8 mouse cellular contexts compared by ENCODE assay signal in genomic region chr1:191817418-191818144, GRCm38 (mm10). TPM values are rescaled to one million over a fixed set of nuclear protein-coding genes. Genes with fewer than 3 reads are reported as not detected.
DNase-seq lines count a peak whose midpoint lies in the region; ATAC-seq lines count a peak whose summit lies in the region.

No protein-coding gene starts in this region.

- no peaks in the 10 kb centered on the region for H3K36me3 ChIP-seq in hindbrain, embryonic 16.5 days (ENCODE audit: control insufficient read depth, insufficient read depth, low read length)
- peaks cover 4% of the 10 kb centered on the region for H3K36me3 ChIP-seq in megakaryocyte, embryonic 14.5 days (replicated peaks; ENCODE audit: low read length)

- no peak overlapping the region for H3K9ac ChIP-seq in hindbrain, embryonic 16.5 days (ENCODE audit: low read depth, low read length)

- peak; percentile 80 for DNase-seq in T-cell, adult 2 months (ENCODE audit: low spot score)
- peak; percentile 95 for DNase-seq in cerebellum, postnatal 14 days
- DNase-seq in frontal cortex, postnatal 25 days (ENCODE audit: low spot score in 2 of 2), result peak; percentile 76
- peak; percentile 81 for DNase-seq in left cerebral cortex, adult 11 months (ENCODE audit: low spot score)
- peak; percentile 91 for DNase-seq in right cerebral cortex, adult 2 months (ENCODE audit: low spot score in 2 of 2)
- DNase-seq in urinary bladder, adult 2 months (ENCODE audit: low spot score), result peak; percentile 64

- no peak overlapping the region for H3K4me3 ChIP-seq in hindbrain, embryonic 16.5 days (ENCODE audit: low read length)
- peak overlapping the region; percentile 72 for H3K4me3 ChIP-seq in megakaryocyte, embryonic 14.5 days (replicated peaks)

- H3K27ac ChIP-seq in hindbrain, embryonic 16.5 days (ENCODE audit: low read depth, low read length), result peak overlapping the region; percentile 29; the same call in 1 of the 2 replicates

- H3K4me2 ChIP-seq in hindbrain, embryonic 16.5 days (ENCODE audit: low read length), result no peak overlapping the region

- no peaks in the 10 kb centered on the region for H3K9me3 ChIP-seq in hindbrain, embryonic 16.5 days (ENCODE audit: control insufficient read depth, low read length)
- no peaks in the 10 kb centered on the region for H3K9me3 ChIP-seq in megakaryocyte, embryonic 14.5 days

- no peaks in the 10 kb centered on the region for H3K27me3 ChIP-seq in hindbrain, embryonic 16.5 days (replicated peaks; ENCODE audit: control insufficient read depth, insufficient read depth, low read length)
- no peaks in the 10 kb centered on the region for H3K27me3 ChIP-seq in megakaryocyte, embryonic 14.5 days (replicated peaks)

- H3K4me1 ChIP-seq in hindbrain, embryonic 16.5 days (ENCODE audit: control insufficient read depth, insufficient read depth, low read depth, low read length), result peaks cover 14% of the 10 kb centered on the region
- H3K4me1 ChIP-seq in megakaryocyte, embryonic 14.5 days, result peaks cover 47% of the 10 kb centered on the region

- 35% methylated on average over 19 of the region's 19 CpGs for whole genome bisulfite sequencing in hindbrain, embryonic 16.5 days

- peak; percentile 72 for ATAC-seq in hindbrain, embryonic 16.5 days

RNA-seq across cellular contexts. Expression of gene Nek2, which starts 3.7 kb away (rescaled TPM):
- 7.5 and 9.4 TPM in 2 replicates for polyA plus RNA-seq in hindbrain, embryonic 16.5 days (2015; fragmentation: Nextera tagmentation; extraction: Ambion mirVana)
- 1.6 and 1.7 TPM in 2 replicates for polyA plus RNA-seq in megakaryocyte, embryonic 14.5 days (2012; ENCODE audit: insufficient read depth, low replicate concordance)
- polyA plus RNA-seq in urinary bladder, adult 2 months (2012; rRNA removed), result 0.81 and 1.1 TPM in 2 replicates
